In genomic region chr10:62601833-62602176, GRCm38 (mm10) we compare ENCODE assay signal across 7 mouse cellular contexts. TPM values are rescaled to one million over a fixed set of nuclear protein-coding genes. Genes with fewer than 3 reads are reported as not detected.
A peak's percentile ranks its signal among the peaks of the same experiment; 100 is the strongest.
DNase-seq lines count a peak whose midpoint lies in the region; ATAC-seq and TF ChIP-seq lines count a peak whose summit lies in the region.

No protein-coding gene starts in this region.

- H3K4me2 ChIP-seq in forebrain, embryonic 12.5 days, result peak overlapping the region; percentile 95
- peak overlapping the region; percentile 94 for H3K4me2 ChIP-seq in liver, embryonic 12.5 days
- peak overlapping the region; percentile 89 for H3K4me2 ChIP-seq in stomach, postnatal 0 days (replicated peaks; ENCODE audit: low read depth)

- H3K9ac ChIP-seq in forebrain, embryonic 12.5 days, result peak overlapping the region; percentile 82
- peak overlapping the region; percentile 76 for H3K9ac ChIP-seq in liver, embryonic 12.5 days
- H3K9ac ChIP-seq in stomach, postnatal 0 days (ENCODE audit: low read length), result peak overlapping the region; percentile 76

- WGBS in spleen, adult 2 months, result under 1% methylated on average over 23 of the region's 23 CpGs
- WGBS in forebrain, embryonic 12.5 days, result under 1% methylated on average over 23 of the region's 23 CpGs
- WGBS in liver, embryonic 12.5 days (ENCODE audit: insufficient replicate concordance), result under 1% methylated on average over 23 of the region's 23 CpGs
- 0% methylated on average over 23 of the region's 23 CpGs for WGBS in stomach, postnatal 0 days

- no peak for DNase-seq in spleen, adult 2 months (ENCODE audit: low read depth in 1 of 2, low spot score in 2 of 2)
- no peak for DNase-seq in spleen, postnatal 10 days (ENCODE audit: low spot score in 2 of 2)
- no peak for DNase-seq in stomach, postnatal 0 days (ENCODE audit: low spot score)
- no peak for DNase-seq in left cerebral cortex, adult 9 months (ENCODE audit: low spot score in 2 of 2)
- DNase-seq in gastrocnemius, postnatal 4 days (ENCODE audit: low spot score in 2 of 2), result no peak

- peak overlapping the region; percentile 81 for H3K27ac ChIP-seq in spleen, adult 2 months (ENCODE audit: insufficient read depth, low read length)
- H3K27ac ChIP-seq in forebrain, embryonic 12.5 days, result peak overlapping the region; percentile 71
- peak overlapping the region; percentile 66 for H3K27ac ChIP-seq in liver, embryonic 12.5 days
- peak overlapping the region; percentile 87 for H3K27ac ChIP-seq in stomach, postnatal 0 days (replicated peaks)

- no peak for TF ChIP-seq CTCF in spleen, adult 2 months (IDR thresholded peaks at IDR 0.05; ENCODE audit: extremely low read depth, insufficient read depth, insufficient read length, insufficient replicate concordance)
- TF ChIP-seq CTCF in stomach, postnatal 0 days (IDR thresholded peaks at IDR 0.05; ENCODE audit: low read depth), result no peak

- H3K27me3 ChIP-seq in spleen, adult 2 months (ENCODE audit: control insufficient read depth, insufficient read depth, low read length), result no peaks in the 10 kb centered on the region
- H3K27me3 ChIP-seq in forebrain, embryonic 12.5 days, result no peaks in the 10 kb centered on the region
- H3K27me3 ChIP-seq in liver, embryonic 12.5 days (replicated peaks), result no peaks in the 10 kb centered on the region
- no peaks in the 10 kb centered on the region for H3K27me3 ChIP-seq in stomach, postnatal 0 days (ENCODE audit: control insufficient read depth, insufficient read depth, low read length)

- H3K4me1 ChIP-seq in spleen, adult 2 months (ENCODE audit: control insufficient read depth, insufficient read depth, insufficient read length), result peaks cover 6% of the 10 kb centered on the region; the same call in 1 of the 2 replicates
- H3K4me1 ChIP-seq in forebrain, embryonic 12.5 days, result peaks cover 19% of the 10 kb centered on the region
- peaks cover 45% of the 10 kb centered on the region for H3K4me1 ChIP-seq in liver, embryonic 12.5 days
- H3K4me1 ChIP-seq in stomach, postnatal 0 days (replicated peaks; ENCODE audit: control insufficient read depth, insufficient read depth), result no peaks in the 10 kb centered on the region

- peak; percentile 84 for ATAC-seq in forebrain, embryonic 12.5 days (ENCODE audit: low FRiP score)
- ATAC-seq in liver, embryonic 12.5 days, result peak; percentile 72
- peak; percentile 87 for ATAC-seq in stomach, postnatal 0 days (ENCODE audit: low FRiP score, low TSS enrichment)

- H3K36me3 ChIP-seq in spleen, adult 2 months (ENCODE audit: control insufficient read depth, insufficient read depth, low read length), result peaks cover 16% of the 10 kb centered on the region
- H3K36me3 ChIP-seq in forebrain, embryonic 12.5 days (replicated peaks), result peaks cover 19% of the 10 kb centered on the region
- H3K36me3 ChIP-seq in liver, embryonic 12.5 days, result peaks cover 33% of the 10 kb centered on the region
- 0 out of 2 replicates have a peak, but pooled peaks cover 7% of the 10 kb centered on the region for H3K36me3 ChIP-seq in stomach, postnatal 0 days (ENCODE audit: control insufficient read depth, insufficient read depth, low read length)

- no peak for TF ChIP-seq POLR2A in spleen, adult 2 months (IDR thresholded peaks at IDR 0.05; ENCODE audit: low read depth, low read length)

- H3K9me3 ChIP-seq in forebrain, embryonic 12.5 days, result no peaks in the 10 kb centered on the region
- H3K9me3 ChIP-seq in liver, embryonic 12.5 days (replicated peaks), result no peaks in the 10 kb centered on the region
- H3K9me3 ChIP-seq in stomach, postnatal 0 days (ENCODE audit: control insufficient read depth, low read length), result no peaks in the 10 kb centered on the region

- H3K4me3 ChIP-seq in spleen, adult 2 months (ENCODE audit: extremely low read depth, insufficient read depth, insufficient read length), result peak overlapping the region; percentile 97
- H3K4me3 ChIP-seq in forebrain, embryonic 12.5 days (replicated peaks), result peak overlapping the region; percentile 93
- peak overlapping the region; percentile 76 for H3K4me3 ChIP-seq in liver, embryonic 12.5 days
- peak overlapping the region; percentile 82 for H3K4me3 ChIP-seq in stomach, postnatal 0 days (ENCODE audit: low read depth, low read length)

- no peak for TF ChIP-seq EP300 in stomach, postnatal 0 days (optimal IDR thresholded peaks at IDR 0.05)

RNA-seq across cellular contexts. Expression of gene Ddx21, which starts 0.3 kb away (rescaled TPM):
- polyA plus RNA-seq in spleen, adult 2 months (2012; rRNA removed), result 10.3 and 11.8 TPM in 2 replicates
- 32.6 and 33.3 TPM in 2 replicates for polyA plus RNA-seq in forebrain, embryonic 12.5 days (2016; fragmentation: Nextera tagmentation; extraction: Ambion mirVana)
- polyA plus RNA-seq in liver, embryonic 12.5 days (2016; fragmentation: Nextera tagmentation; extraction: Ambion mirVana), result 38.3 and 40.6 TPM in 2 replicates
- 11.1 and 11.2 TPM in 2 replicates for polyA plus RNA-seq in stomach, postnatal 0 days (2015; fragmentation: Nextera tagmentation; extraction: Ambion mirVana)
- 10 to 100 TPM; 34.9 to 41.2 TPM for total RNA-seq in gastrocnemius, postnatal 4 days (2021)

RNA-seq across cellular contexts. Expression of gene Kif1bp, which starts 23.5 kb away (rescaled TPM):
- polyA plus RNA-seq in spleen, adult 2 months (2012; rRNA removed), result 16.8 and 23.5 TPM in 2 replicates
- polyA plus RNA-seq in forebrain, embryonic 12.5 days (2016; fragmentation: Nextera tagmentation; extraction: Ambion mirVana), result 61.1 and 61.4 TPM in 2 replicates
- 20.0 and 21.1 TPM in 2 replicates for polyA plus RNA-seq in liver, embryonic 12.5 days (2016; fragmentation: Nextera tagmentation; extraction: Ambion mirVana)
- polyA plus RNA-seq in stomach, postnatal 0 days (2015; fragmentation: Nextera tagmentation; extraction: Ambion mirVana), result 16.4 and 16.8 TPM in 2 replicates
- total RNA-seq in gastrocnemius, postnatal 4 days (2021), result 10 to 100 TPM; 29.4 to 31.0 TPM

RNA-seq across cellular contexts. Expression of gene Ddx50, which starts 49.2 kb away (rescaled TPM):
- polyA plus RNA-seq in spleen, adult 2 months (2012; rRNA removed), result 6.1 and 6.4 TPM in 2 replicates
- 130 and 136 TPM in 2 replicates for polyA plus RNA-seq in forebrain, embryonic 12.5 days (2016; fragmentation: Nextera tagmentation; extraction: Ambion mirVana)
- 59.0 and 59.4 TPM in 2 replicates for polyA plus RNA-seq in liver, embryonic 12.5 days (2016; fragmentation: Nextera tagmentation; extraction: Ambion mirVana)
- polyA plus RNA-seq in stomach, postnatal 0 days (2015; fragmentation: Nextera tagmentation; extraction: Ambion mirVana), result 80.6 and 81.2 TPM in 2 replicates
- total RNA-seq in gastrocnemius, postnatal 4 days (2021), result 100 to 1,000 TPM in 1 of 2 experiments, 10 to 100 TPM in 1; 89.7 to 106 TPM
